Mouse (Mus musculus) liver, embryonic 14.5 days (tissue): ENCODE measurements around the gene Rbsn. TPM values are rescaled to one million over a fixed set of nuclear protein-coding genes. Genes with fewer than 3 reads are reported as not detected.

ENCODE experiments used
- ATAC-seq: fragments of 200-750 bp; cut with Nextera tagmentation; 2 replicates; pipeline ENCODE4 v1.8.0; 2017; ENCODE audit warnings: moderate number of reproducible peaks, mild to moderate bottlenecking, moderate library complexity; ENCODE audit not compliant: insufficient read depth
- DNase-seq, 3 experiments: peaks; one replicate each; pipeline ENCODE4 v3.0.0-alpha.2; 2012 to 2013; ENCODE audit warnings: low read depth in 3 of 3, low spot score in 3 of 3
- H3K27ac ChIP-seq: fragments of 300-500 bp; sonication (generic); 2 replicates; pipeline ENCODE4 v1.5.1; 2014; ENCODE audit warnings: moderate library complexity, mild to moderate bottlenecking, control low read depth, inconsistent platforms
- H3K27me3 ChIP-seq: fragments of 300-500 bp; sonication (generic); 2 replicates; pipeline ENCODE4 v1.6.1; 2014; ENCODE audit warnings: mild to moderate bottlenecking, low read length, moderate library complexity; ENCODE audit not compliant: control insufficient read depth, insufficient read depth
- H3K36me3 ChIP-seq: fragments of 300-500 bp; sonication (generic); replicated peaks from 2 replicates; pipeline ENCODE4 v1.6.1; 2014; ENCODE audit warnings: low read depth; ENCODE audit not compliant: control insufficient read depth, insufficient read depth
- H3K4me1 ChIP-seq, 2 experiments: fragments of 200-500 bp in 1 of 2; fragments of 300-500 bp in 1 of 2; sonication (generic) in 1 of 2; replicated peaks; 2 replicates each; pipeline ENCODE4 v1.6.1; 2012 to 2014; ENCODE audit warnings: antibody characterized with exemption in 1 of 2, inconsistent platforms in 1 of 2, low read length in 1 of 2; ENCODE audit not compliant: control insufficient read depth in 2 of 2, insufficient read depth in 2 of 2
- H3K4me2 ChIP-seq: fragments of 300-500 bp; sonication (generic); 2 replicates; pipeline ENCODE4 v1.6.1; 2014; ENCODE audit warnings: low read depth, mild to moderate bottlenecking, control low read depth, moderate library complexity
- H3K4me3 ChIP-seq, 2 experiments: fragments of 200-500 bp in 1 of 2; fragments of 300-500 bp in 1 of 2; sonication (generic) in 1 of 2; 2 replicates each; pipeline ENCODE4 v1.5.1; 2012 to 2014; ENCODE audit warnings: low read depth in 2 of 2, low read length in 2 of 2, mild to moderate bottlenecking in 2 of 2, control low read depth in 1 of 2, inconsistent platforms in 1 of 2, moderate library complexity in 1 of 2; ENCODE audit not compliant: insufficient read depth in 1 of 2
- H3K9ac ChIP-seq: fragments of 300-500 bp; sonication (generic); replicated peaks from 2 replicates; pipeline ENCODE4 v1.6.1; 2014; ENCODE audit warnings: mild to moderate bottlenecking, control low read depth, moderate library complexity
- H3K9me3 ChIP-seq: fragments of 300-500 bp; sonication (generic); 2 replicates; pipeline ENCODE4 v1.6.1; 2016; ENCODE audit warnings: low read length, mixed read lengths; ENCODE audit not compliant: control insufficient read depth
- CTCF ChIP-seq: IDR thresholded peaks from 2 replicates; pipeline ENCODE4 v1.5.1; 2016; ENCODE audit warnings: antibody characterized with exemption, low read depth, control low read depth
- EP300 ChIP-seq: IDR thresholded peaks from 2 replicates; pipeline ENCODE4 v1.6.1; 2016; ENCODE audit warnings: antibody characterized with exemption, low read depth
- WGBS: fragments of 180-500 bp; shearing (Covaris S2); extraction: QIAGEN DNeasy Blood & Tissue Kit; methylation state at CpG from one replicate; pipeline ENCODE4 v1.1.7; 2014; ENCODE audit not compliant: insufficient replicate concordance; 5-methylcytosine and 5-hydroxymethylcytosine counted together
- polyA plus RNA-seq, 2 experiments: library from polyadenylated mRNA; depleted of rRNA in 1 of 2; stranded (reverse) in 1 of 2; unstranded in 1 of 2; fragments of >200 nt; fragmentation: Nextera tagmentation in 1 of 2; extraction: Ambion mirVana in 1 of 2; gene quantifications; 2 replicates each; pipeline versions ENCODE4 v1.2.1 to v1.2.3; 2012 to 2014

The Rbsn gene
- polyA plus RNA-seq, 2 experiments = 3.8 to 5.3 TPM

GRCm38 (mm10) chr6:92231762-92232161, 17.0 kb upstream of the Rbsn start:
- DNase-seq = no peak
- H3K27me3 ChIP-seq = no peaks in the 10 kb centered on the region
- no peak for TF ChIP-seq CTCF
- TF ChIP-seq EP300 = no peak
- H3K9me3 ChIP-seq = no peaks in the 10 kb centered on the region
- H3K4me2 ChIP-seq = no peak overlapping the region
- no peaks in the 10 kb centered on the region for H3K4me1 ChIP-seq
- no peak overlapping the region for H3K9ac ChIP-seq
- H3K4me3 ChIP-seq = no peak overlapping the region
- WGBS = 49% methylated on average over 4 of the region's 4 CpGs
- H3K36me3 ChIP-seq = no peaks in the 10 kb centered on the region
- H3K27ac ChIP-seq = no peak overlapping the region
- no peak for ATAC-seq

- no peak overlapping the region for H3K27ac ChIP-seq
- H3K36me3 ChIP-seq = no peaks in the 10 kb centered on the region
- no peaks in the 10 kb centered on the region for H3K27me3 ChIP-seq
- no peaks in the 10 kb centered on the region for H3K4me1 ChIP-seq
- TF ChIP-seq CTCF (no peak), EP300 (no peak)
- ATAC-seq (no peak), DNase-seq (no peak)
- no peak overlapping the region for H3K4me2 ChIP-seq
- H3K4me3 ChIP-seq = no peak overlapping the region
- no peaks in the 10 kb centered on the region for H3K9me3 ChIP-seq
- no peak overlapping the region for H3K9ac ChIP-seq
- WGBS = 31% methylated on average over 1 of the region's 1 CpGs
Observed at GRCm38 (mm10) chr6:92231356-92231755, 16.6 kb upstream of the Rbsn start.

GRCm38 (mm10) chr6:92229586-92229985, 14.9 kb upstream of the Rbsn start:
- no peaks in the 10 kb centered on the region for H3K27me3 ChIP-seq
- no peak for TF ChIP-seq CTCF
- TF ChIP-seq EP300 = no peak
- H3K9ac ChIP-seq = no peak overlapping the region
- WGBS = 59% methylated on average over 2 of the region's 2 CpGs
- H3K9me3 ChIP-seq = no peaks in the 10 kb centered on the region
- no peak for ATAC-seq
- H3K27ac ChIP-seq = no peak overlapping the region
- no peaks in the 10 kb centered on the region for H3K4me1 ChIP-seq
- H3K4me2 ChIP-seq = no peak overlapping the region
- H3K4me3 ChIP-seq = no peak overlapping the region
- no peaks in the 10 kb centered on the region for H3K36me3 ChIP-seq
- DNase-seq = no peak

- TF ChIP-seq EP300 (no peak), CTCF (no peak)
- H3K27ac ChIP-seq = no peak overlapping the region
- H3K4me2 ChIP-seq = no peak overlapping the region
- no peak for ATAC-seq
- no peaks in the 10 kb centered on the region for H3K4me1 ChIP-seq
- no peaks in the 10 kb centered on the region for H3K9me3 ChIP-seq
- no peak for DNase-seq
- no peaks in the 10 kb centered on the region for H3K27me3 ChIP-seq
- H3K4me3 ChIP-seq = no peak overlapping the region
- H3K36me3 ChIP-seq = no peaks in the 10 kb centered on the region
- H3K9ac ChIP-seq = no peak overlapping the region
Observed at GRCm38 (mm10) chr6:92229103-92229502, 14.4 kb upstream of the Rbsn start.

GRCm38 (mm10) chr6:92224981-92225380, 10.3 kb upstream of the Rbsn start:
- H3K4me3 ChIP-seq = no peak overlapping the region
- WGBS = 72% methylated on average over 1 of the region's 1 CpGs
- no peak for DNase-seq
- H3K4me1 ChIP-seq = no peaks in the 10 kb centered on the region
- H3K27ac ChIP-seq = no peak overlapping the region
- TF ChIP-seq CTCF = no peak
- no peak for TF ChIP-seq EP300
- H3K9me3 ChIP-seq = no peaks in the 10 kb centered on the region
- ATAC-seq = no peak
- no peaks in the 10 kb centered on the region for H3K36me3 ChIP-seq
- no peaks in the 10 kb centered on the region for H3K27me3 ChIP-seq
- no peak overlapping the region for H3K4me2 ChIP-seq
- H3K9ac ChIP-seq = no peak overlapping the region

GRCm38 (mm10) chr6:92222021-92222420, 7.3 kb upstream of the Rbsn start:
- Histone ChIP-seq H3K36me3 (no peaks in the 10 kb centered on the region), H3K4me1 (no peaks in the 10 kb centered on the region), H3K27ac (no peak overlapping the region), H3K9ac (no peak overlapping the region), H3K27me3 (no peaks in the 10 kb centered on the region), H3K9me3 (no peaks in the 10 kb centered on the region), H3K4me3 (no peak overlapping the region), H3K4me2 (no peak overlapping the region)
- ATAC-seq (no peak), DNase-seq (no peak)
- 64% methylated on average over 3 of the region's 3 CpGs for WGBS
- TF ChIP-seq CTCF = no peak
